Mouse (Mus musculus) urinary bladder, postnatal 14 days (tissue): ENCODE results near the gene Lmtk2.

ENCODE experiments used
- DNase-seq: peaks from one replicate; pipeline ENCODE4 v3.0.0; 2021; ENCODE audit warnings: low spot score

The Lmtk2 gene

GRCm38 (mm10) chr5:144100149-144100935, at the start of gene Lmtk2:
Gene Lmtk2, plus strand, starts transcription at chr5:144100436.
- DNase-seq, result peak; percentile 98

- DNase-seq, result no peak
These were observed 49.0 kb upstream of the Lmtk2 start for GRCm38 (mm10) chr5:144051268-144051667.

GRCm38 (mm10) chr5:144053450-144053849, 46.8 kb upstream of the Lmtk2 start:
- no peak for DNase-seq

DNA sequence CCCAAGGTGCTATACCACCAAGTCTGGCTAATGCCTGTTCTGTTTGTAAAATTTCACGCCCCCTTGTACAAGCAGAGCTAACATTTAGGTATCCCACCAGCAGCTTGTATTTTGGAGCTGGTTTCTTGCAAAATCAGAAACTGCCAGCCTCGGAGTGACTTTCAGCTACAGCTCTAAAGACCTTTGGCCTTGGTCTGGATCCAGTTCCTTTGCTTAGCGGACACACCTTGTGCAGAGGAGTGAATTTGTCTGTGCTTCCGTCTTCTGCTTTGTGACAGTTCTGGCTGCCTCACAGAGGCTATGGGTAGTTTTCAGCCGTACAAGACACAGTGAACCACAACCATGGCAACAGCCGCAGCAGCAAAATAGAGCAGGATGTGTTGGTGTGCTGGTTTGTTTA, 45.9 kb upstream of the Lmtk2 start:
- no peak for DNase-seq

DNA sequence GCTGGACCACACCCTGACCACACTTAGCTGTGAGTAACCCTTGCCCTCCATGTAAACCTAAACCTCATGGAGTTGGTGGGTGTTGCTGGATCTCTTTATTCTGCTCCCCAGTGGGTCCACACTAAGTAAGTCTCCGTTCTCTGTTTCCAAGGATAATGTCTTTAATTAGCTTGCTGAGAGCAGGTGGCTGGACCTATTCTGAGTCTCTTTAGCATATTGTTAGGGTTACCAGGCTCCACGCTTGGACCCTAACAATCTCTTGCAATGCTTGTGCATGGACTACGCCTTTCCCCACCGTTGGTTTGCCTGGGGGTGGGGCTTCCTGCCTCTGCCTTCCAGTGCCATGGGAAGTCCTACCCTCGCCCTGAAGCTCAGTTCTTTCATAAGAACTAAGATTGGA, 36.1 kb upstream of the Lmtk2 start:
- DNase-seq, result no peak

DNA sequence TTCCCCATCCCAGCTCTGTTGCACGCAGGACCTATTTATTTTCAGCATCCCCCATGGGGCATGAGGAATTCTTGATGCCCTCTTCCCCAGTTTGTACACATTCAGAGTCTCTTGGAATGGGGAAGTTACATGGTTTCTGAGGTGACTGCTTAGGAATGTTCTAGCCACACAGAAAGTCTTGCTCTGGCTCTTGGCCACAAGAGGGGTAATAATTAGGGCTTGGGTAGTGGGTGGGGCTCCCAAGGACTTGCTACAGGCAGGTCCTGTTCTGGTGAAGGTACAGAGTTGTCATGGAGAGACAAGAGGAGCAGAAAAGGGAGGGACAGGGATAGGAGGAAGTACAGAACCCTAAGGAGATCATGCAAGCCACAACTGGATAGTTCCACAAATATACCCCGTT, 34.2 kb upstream of the Lmtk2 start:
- peak; percentile 47 for DNase-seq

DNA sequence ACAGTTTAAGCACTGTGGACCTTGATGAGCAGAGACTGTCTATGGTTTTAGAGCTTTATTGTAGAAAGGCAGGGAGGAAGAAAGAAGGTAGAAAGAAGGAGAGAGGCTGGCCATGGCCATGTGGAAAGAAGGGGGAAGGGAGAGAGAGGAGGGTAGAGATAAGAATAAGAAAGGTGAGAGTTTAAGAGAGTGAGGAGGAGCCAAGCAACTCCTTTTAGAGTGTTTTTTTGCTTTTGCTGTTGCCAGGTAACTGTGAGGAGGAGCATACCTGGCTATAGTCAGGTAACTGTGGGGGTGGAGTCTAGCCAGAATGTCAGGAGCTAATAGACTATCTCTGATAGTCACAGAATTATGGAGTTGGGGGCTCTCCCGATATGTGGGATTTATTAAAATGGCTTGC, 30.2 kb upstream of the Lmtk2 start:
- DNase-seq, result no peak

GRCm38 (mm10) chr5:144071249-144071648, 29.0 kb upstream of the Lmtk2 start:
- no peak for DNase-seq

DNA sequence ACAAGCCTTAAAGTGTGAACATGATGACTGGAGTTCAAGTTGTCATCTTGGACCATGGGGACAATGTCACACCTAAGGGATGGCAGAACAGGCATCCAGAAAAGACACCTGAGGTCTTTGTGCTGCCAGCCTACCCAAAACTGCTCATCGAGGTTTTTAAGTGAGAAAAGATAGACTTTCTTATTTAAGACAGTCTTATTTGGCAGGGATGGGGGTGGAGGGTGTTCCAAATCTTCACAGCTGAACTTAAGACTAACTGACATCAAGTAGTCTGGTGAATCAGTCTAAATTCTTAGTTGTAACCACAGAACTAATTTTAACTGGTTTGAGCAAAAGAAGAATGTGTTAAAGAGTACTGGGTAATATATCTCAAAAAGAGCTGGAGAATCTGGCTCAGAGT, 22.7 kb upstream of the Lmtk2 start:
- no peak for DNase-seq

GRCm38 (mm10) chr5:144080886-144081285, 19.4 kb upstream of the Lmtk2 start:
- no peak for DNase-seq

DNA sequence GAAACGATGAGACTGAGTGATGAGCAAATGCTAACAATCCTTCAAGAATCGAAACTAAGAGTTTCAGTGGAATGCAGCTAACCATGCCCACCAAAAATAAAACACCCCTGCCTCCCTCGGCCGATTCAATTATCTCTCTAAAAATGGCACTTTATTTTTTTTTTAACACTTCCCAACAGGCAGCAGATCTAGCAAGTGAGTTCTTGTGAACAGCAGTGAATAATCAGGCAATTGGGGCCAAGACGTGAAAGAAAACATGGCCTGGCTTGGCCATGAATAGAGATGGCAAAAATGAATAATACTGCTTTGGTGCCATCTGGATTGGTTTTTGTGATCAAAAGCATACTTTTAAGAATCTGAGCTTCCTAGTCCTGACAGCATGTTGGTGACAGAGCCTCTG, 18.2 kb upstream of the Lmtk2 start:
- DNase-seq, result no peak

- no peak for DNase-seq
These were observed 16.7 kb upstream of the Lmtk2 start for GRCm38 (mm10) chr5:144083521-144083920.

- no peak for DNase-seq
These were observed 16.0 kb upstream of the Lmtk2 start for GRCm38 (mm10) chr5:144084271-144084670.

DNA sequence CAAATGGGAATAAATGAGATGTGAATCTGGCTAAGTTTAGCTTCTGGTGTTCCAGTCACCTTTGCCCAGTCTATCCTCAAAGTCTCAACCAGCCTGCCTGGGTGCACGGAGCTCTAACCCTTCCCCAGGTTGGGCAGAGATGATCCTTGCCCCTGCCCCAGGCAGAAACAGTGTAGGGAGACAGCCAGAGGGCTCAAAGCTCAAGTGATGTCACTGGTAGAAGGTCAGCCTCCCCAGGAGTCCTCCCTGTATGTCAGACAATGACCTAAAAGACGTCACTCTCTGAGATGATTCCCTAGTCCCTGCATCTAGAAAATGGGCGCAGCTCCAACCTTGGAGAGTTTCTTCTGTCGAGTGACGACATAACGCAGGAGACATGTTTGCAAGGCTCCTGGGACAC, 14.5 kb upstream of the Lmtk2 start:
- DNase-seq, result no peak

- peak; percentile 23 for DNase-seq
These were observed 13.7 kb upstream of the Lmtk2 start for GRCm38 (mm10) chr5:144086494-144086893.

- DNase-seq, result no peak
These were observed 11.9 kb upstream of the Lmtk2 start for GRCm38 (mm10) chr5:144088354-144088753.

GRCm38 (mm10) chr5:144095461-144095970, 4.7 kb upstream of the Lmtk2 start:
- DNase-seq, result no peak

DNA sequence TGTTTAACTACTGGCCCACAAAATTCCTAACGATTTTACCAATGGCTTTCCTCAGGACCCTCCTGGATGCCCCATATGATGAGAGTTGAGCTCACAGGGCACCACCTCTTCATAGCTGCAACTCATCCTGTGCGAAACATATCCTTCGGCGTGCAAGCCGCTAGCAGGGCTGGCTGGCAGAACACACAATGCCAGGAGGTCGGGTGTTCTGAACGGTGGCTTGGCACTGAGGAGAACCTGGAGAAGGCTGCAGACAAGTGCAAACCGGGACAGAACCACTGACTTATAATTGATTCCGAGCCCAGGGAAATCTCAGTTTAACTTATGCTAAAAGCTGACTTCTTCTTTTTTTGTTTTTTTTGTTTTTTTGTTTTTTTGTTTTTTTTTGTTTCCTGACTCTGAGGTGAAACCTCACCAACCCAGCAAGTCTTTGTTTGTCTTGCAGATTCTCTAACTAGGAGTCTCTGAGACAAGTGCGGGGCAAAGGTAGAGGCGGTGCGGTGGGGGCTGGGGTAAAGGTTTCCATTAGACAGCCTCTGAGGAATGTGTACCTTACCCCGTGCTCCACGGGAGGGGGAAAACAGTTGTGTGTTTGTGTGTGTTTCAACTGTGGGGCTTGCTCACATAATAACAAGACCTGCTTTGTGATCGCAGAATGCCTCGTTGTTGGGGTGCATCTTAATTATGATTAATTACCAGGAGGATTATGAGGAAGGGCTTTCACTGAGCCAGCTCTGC, 2.2 kb upstream of the Lmtk2 start:
- peak; percentile 65 for DNase-seq

DNA sequence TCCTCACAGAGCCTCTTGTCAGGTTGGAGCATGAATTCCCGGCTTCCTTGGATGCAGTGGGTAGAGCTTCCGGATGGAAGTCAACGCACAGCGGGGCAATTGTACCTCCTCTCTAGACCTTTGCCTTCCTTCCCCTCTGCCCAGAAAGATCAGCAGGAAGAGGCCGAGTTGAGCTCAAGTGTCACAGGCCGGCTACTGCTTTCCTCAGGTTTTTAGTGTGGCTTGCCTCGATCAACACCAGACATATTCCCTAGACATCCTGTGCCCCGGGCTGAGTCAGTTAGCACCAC, 1.7 kb upstream of the Lmtk2 start:
- peak; percentile 17 for DNase-seq

GRCm38 (mm10) chr5:144100948-144101347, 712 bp downstream of the Lmtk2 start:
- no peak for DNase-seq

DNA sequence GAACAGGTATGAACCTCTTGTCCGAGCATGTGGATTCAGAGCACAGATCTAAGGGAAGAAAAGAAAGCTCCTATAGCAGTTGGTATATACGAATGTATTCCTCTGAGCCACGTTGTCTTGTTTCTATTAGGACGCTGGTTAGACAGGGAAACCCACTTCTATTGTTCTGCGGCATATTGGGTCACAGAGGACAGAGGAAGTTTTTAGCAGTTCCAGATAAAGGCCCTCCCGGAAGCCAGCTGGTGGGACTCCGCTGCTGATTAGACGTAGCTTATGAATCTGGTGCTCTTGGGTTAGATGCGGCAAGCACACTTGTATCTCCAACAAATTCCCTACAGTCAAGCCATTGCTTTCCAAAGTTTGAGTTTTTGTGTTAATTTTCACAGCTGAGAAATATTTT, 4.8 kb downstream of the Lmtk2 start:
- DNase-seq, result no peak

DNA sequence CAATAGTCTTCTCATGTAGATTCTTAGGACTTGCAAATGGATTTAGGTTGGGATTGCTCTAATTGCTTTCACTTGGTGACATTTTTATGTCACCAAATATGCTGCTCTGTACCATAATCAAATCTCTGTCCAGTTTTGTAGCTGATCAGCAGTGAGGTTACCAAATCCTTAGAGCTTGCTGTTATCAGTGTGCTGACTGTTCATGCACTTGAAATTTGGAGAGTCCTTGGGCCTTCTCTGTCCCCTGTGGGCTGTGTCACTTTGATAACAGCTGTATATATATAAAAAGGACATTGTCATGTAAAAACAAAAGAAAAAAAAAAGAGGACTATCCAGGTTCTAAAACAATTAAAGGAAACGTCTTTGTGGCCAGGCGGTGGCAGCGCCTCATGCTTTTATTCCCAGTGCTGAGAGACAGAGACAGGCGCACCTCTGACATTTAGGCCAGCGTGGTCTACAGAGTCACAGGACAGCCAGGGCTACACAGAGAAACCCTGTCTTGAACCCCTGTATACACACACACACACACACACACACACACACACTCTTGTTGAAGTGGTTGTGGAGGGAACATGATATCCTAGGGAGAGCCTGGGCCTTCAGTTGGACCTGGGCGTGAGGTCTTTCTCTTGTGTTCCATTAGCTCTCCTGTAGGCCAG, 5.4 kb downstream of the Lmtk2 start:
- DNase-seq, result no peak

DNA sequence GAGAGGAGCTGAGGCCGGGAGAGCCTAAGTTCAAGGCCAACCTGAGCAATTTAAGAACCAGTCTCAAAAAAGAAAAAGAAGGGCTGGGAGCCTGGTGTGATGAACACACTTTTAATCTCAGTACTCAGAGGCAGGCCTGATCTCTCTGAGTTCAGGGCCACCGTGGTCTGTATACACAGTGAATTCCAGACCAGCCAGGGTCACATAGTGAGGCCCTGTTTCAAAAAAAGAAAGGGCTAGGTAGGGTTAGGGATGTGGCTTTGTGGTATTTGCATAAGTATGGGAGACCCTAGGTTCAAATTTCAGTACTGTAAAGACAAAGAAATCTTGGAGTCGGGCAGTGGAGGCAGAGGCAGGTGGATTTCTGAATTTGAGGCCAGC, 5.9 kb downstream of the Lmtk2 start:
- DNase-seq, result no peak
